Mouse (Mus musculus) thymus, adult 2 months (tissue): ENCODE results near the gene Adarb2. TPM values are rescaled to one million over a fixed set of nuclear protein-coding genes. Genes with fewer than 3 reads are reported as not detected.
"Not testable (repeated sequence)": the region's sequence is repeated elsewhere in the genome, so short reads cannot be mapped to it uniquely, and the experiment has no call there.

Source experiments
- DNase-seq: peaks from one replicate; pipeline ENCODE4 v3.0.0; 2021
- H3K27ac ChIP-seq: fragments of 200-500 bp; 2 replicates; pipeline ENCODE4 v1.5.1; 2012; ENCODE audit warnings: low read length, control low read depth; ENCODE audit not compliant: control insufficient read depth, insufficient read depth
- H3K27me3 ChIP-seq: fragments of 200-500 bp; 2 replicates; pipeline ENCODE4 v1.6.1; 2012; ENCODE audit warnings: mild to moderate bottlenecking, low read length, moderate library complexity, mixed read lengths; ENCODE audit not compliant: control insufficient read depth, insufficient read depth
- H3K36me3 ChIP-seq: fragments of 200-500 bp; 2 replicates; pipeline ENCODE4 v1.6.1; 2012; ENCODE audit warnings: mild to moderate bottlenecking, low read length, moderate library complexity; ENCODE audit not compliant: control insufficient read depth, insufficient read depth
- H3K4me1 ChIP-seq: fragments of 200-500 bp; replicated peaks from 2 replicates; pipeline ENCODE4 v1.6.1; 2012; ENCODE audit warnings: low read length; ENCODE audit not compliant: control insufficient read depth, insufficient read depth
- H3K4me3 ChIP-seq: fragments of 200-500 bp; 2 replicates; pipeline ENCODE4 v1.5.1; 2012; ENCODE audit warnings: mild to moderate bottlenecking, low read length, control low read depth, moderate library complexity; ENCODE audit not compliant: control insufficient read depth, insufficient read depth
- CTCF ChIP-seq: fragments of 200-500 bp; IDR thresholded peaks from 2 replicates; pipeline ENCODE4 v1.5.1; 2012; ENCODE audit warnings: mild to moderate bottlenecking, control low read depth, low read length, moderate library complexity, borderline replicate concordance; ENCODE audit not compliant: control insufficient read depth, poor library complexity, insufficient read depth; ENCODE audit errors: extremely low read depth
- POLR2A ChIP-seq: fragments of 200-500 bp; IDR thresholded peaks from 2 replicates; pipeline ENCODE4 v1.6.1; 2012; ENCODE audit warnings: mild to moderate bottlenecking, low read length, control low read depth, moderate library complexity; ENCODE audit not compliant: control insufficient read depth, poor library complexity, insufficient read depth; ENCODE audit errors: extremely low read depth
- WGBS: fragments of 180-500 bp; shearing (Covaris S2); methylation state at CpG from one replicate; pipeline ENCODE4 v1.1.7; 2018; 5-methylcytosine and 5-hydroxymethylcytosine counted together
- polyA plus RNA-seq: library from polyadenylated mRNA; depleted of rRNA; stranded (reverse); fragments of >200 nt; gene quantifications from 2 replicates; pipeline ENCODE4 v1.2.3, GENCODE M21; 2012

Adarb2 gene
- polyA plus RNA-seq, 1 experiment = not detected

- Histone ChIP-seq H3K36me3 (no peaks in the 10 kb centered on the region), H3K27me3 (no peaks in the 10 kb centered on the region), H3K4me3 (no peak overlapping the region), H3K4me1 (no peaks in the 10 kb centered on the region), H3K27ac (no peak overlapping the region)
- DNase-seq = no peak
- TF ChIP-seq CTCF (no peak), POLR2A (no peak)
- 95% methylated on average over 12 of the region's 12 CpGs for WGBS
These were observed 405.4 kb downstream of the Adarb2 start for GRCm38 (mm10) chr13:8608040-8608439.

- H3K27me3 ChIP-seq, H3K4me1 ChIP-seq, H3K36me3 ChIP-seq, DNase-seq, H3K27ac ChIP-seq, H3K4me3 ChIP-seq: not testable (repeated sequence)
- 95% methylated on average over 6 of the region's 6 CpGs for WGBS
These were observed 406.3 kb downstream of the Adarb2 start for GRCm38 (mm10) chr13:8608918-8609317.

- no peak for DNase-seq
- TF ChIP-seq POLR2A (no peak), CTCF (no peak)
- H3K4me3 ChIP-seq = no peak overlapping the region
These were observed 408.3 kb downstream of the Adarb2 start for GRCm38 (mm10) chr13:8610956-8611355.

GRCm38 (mm10) chr13:8612618-8613391 lies 410.1 kb downstream of the Adarb2 start:
- DNase-seq = no peak
- Histone ChIP-seq H3K27ac (no peak overlapping the region), H3K4me3 (no peak overlapping the region), H3K36me3 (no peaks in the 10 kb centered on the region), H3K4me1 (no peaks in the 10 kb centered on the region), H3K27me3 (no peaks in the 10 kb centered on the region)
- 86% methylated on average over 14 of the region's 14 CpGs for WGBS
- TF ChIP-seq CTCF = no peak
- no peak for TF ChIP-seq POLR2A

More at GRCm38 (mm10) chr13:8610956-8611355, 408.3 kb downstream of the Adarb2 start:
- H3K27me3 ChIP-seq = no peaks in the 10 kb centered on the region
- H3K36me3 ChIP-seq = no peaks in the 10 kb centered on the region
- 92% methylated on average over 8 of the region's 8 CpGs for WGBS
- H3K27ac ChIP-seq = no peak overlapping the region
- no peaks in the 10 kb centered on the region for H3K4me1 ChIP-seq

GRCm38 (mm10) chr13:8616685-8617084 lies 414.0 kb downstream of the Adarb2 start:
- DNase-seq = no peak
- H3K27ac ChIP-seq = no peak overlapping the region
- no peaks in the 10 kb centered on the region for H3K36me3 ChIP-seq
- no peak for TF ChIP-seq POLR2A
- no peak for TF ChIP-seq CTCF
- no peak overlapping the region for H3K4me3 ChIP-seq
- WGBS = 95% methylated on average over 1 of the region's 1 CpGs
- H3K4me1 ChIP-seq = no peaks in the 10 kb centered on the region
- no peaks in the 10 kb centered on the region for H3K27me3 ChIP-seq

- TF ChIP-seq CTCF (no peak), POLR2A (no peak)
- Histone ChIP-seq H3K27me3 (no peaks in the 10 kb centered on the region), H3K36me3 (no peaks in the 10 kb centered on the region), H3K27ac (no peak overlapping the region), H3K4me1 (no peaks in the 10 kb centered on the region), H3K4me3 (no peak overlapping the region)
- DNase-seq = no peak
- 80% methylated on average over 2 of the region's 2 CpGs for WGBS
These were observed 419.6 kb downstream of the Adarb2 start for GRCm38 (mm10) chr13:8622263-8622662.

GRCm38 (mm10) chr13:8629565-8629964 lies 426.9 kb downstream of the Adarb2 start:
- DNase-seq = no peak
- Histone ChIP-seq H3K4me1 (no peaks in the 10 kb centered on the region), H3K27ac (no peak overlapping the region), H3K4me3 (no peak overlapping the region), H3K36me3 (no peaks in the 10 kb centered on the region), H3K27me3 (no peaks in the 10 kb centered on the region)
- TF ChIP-seq CTCF = no peak
- TF ChIP-seq POLR2A = no peak
- WGBS = 91% methylated on average over 6 of the region's 6 CpGs
